Mouse (Mus musculus) layer of hippocampus, adult 2 months (tissue): ENCODE data around the gene Slc12a9. TPM values are rescaled to one million over a fixed set of nuclear protein-coding genes. Genes with fewer than 3 reads are reported as not detected.
A peak's percentile ranks its signal among the peaks of the same experiment; 100 is the strongest.

ENCODE experiments used
- DNase-seq, 2 experiments: peaks; one replicate each; pipeline ENCODE4 v3.0.0; 2022; ENCODE audit warnings: low spot score in 2 of 2
- H3K27ac ChIP-seq: fragments of 200-600 bp; 2 replicates; pipeline ENCODE4 v1.8.1; 2022
- H3K4me3 ChIP-seq: fragments of 200-600 bp; 2 replicates; pipeline ENCODE4 v1.8.1; 2022; ENCODE audit warnings: mild to moderate bottlenecking
- CTCF ChIP-seq: fragments of 200-600 bp; conservative IDR thresholded peaks from 2 replicates; pipeline ENCODE4 v1.8.1; 2022; ENCODE audit warnings: antibody characterized with exemption, mild to moderate bottlenecking, moderate library complexity
- total RNA-seq, 2 experiments: library from RNA; stranded (reverse); gene quantifications; 2 replicates each; pipeline ENCODE4 v1.2.3; 2021

The Slc12a9 gene
- total RNA-seq, 2 experiments from 2014 or later = 27.9 to 28.4 TPM

DNA sequence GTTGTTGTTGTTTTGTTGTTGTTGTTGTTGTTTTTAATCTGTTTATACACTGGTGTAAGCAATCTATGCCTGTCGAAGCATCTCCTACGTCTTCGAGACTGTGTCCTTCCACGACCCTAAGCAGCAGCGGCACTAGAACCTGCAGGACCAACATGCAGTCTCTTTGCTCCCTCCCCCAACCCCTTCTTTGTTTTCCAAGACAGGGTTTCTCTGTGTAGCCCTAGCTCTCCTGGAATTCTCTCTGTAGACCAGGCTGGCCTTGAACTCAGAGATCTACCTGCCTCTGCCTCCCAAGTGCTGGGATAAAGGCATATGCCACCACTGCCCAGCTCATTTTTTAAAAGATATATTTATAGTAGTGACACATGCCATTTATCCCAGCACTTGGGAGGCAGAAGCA is 10.0 kb upstream of the Slc12a9 start:
- DNase-seq = no peak
- no peak overlapping the region for H3K27ac ChIP-seq
- H3K4me3 ChIP-seq = no peak overlapping the region
- no peak for TF ChIP-seq CTCF

DNA sequence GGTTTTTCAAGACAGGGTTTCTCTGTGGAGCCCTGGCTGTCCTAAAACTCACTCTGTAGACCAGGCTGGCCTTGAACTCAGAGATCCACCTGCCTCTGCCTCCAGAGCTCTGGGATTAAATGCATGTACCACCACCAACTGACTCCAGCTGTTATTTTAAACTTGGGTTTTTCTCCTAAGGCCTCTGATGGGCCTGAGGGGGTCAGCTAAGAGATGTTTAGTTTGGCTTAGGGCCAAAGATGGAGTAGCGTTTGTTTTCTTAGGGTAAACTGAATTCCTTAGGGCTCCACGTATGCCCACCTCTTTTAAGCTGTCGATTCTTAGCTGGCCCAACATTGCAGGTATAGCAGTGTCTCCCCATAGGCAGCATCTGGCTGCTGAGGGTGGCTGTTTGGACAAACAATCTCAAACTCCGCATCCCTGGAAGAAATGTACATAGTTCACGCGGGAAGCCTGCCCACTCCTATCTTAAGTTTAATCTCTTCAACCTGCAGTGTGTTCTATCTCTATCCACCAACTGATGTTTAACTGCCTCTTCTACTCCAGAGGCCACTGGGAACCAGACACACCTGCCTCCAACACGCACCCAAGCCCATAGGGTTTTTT is 9.1 kb upstream of the Slc12a9 start:
- H3K4me3 ChIP-seq = no peak overlapping the region
- H3K27ac ChIP-seq = no peak overlapping the region
- TF ChIP-seq CTCF = no peak
- no peak for DNase-seq

DNA sequence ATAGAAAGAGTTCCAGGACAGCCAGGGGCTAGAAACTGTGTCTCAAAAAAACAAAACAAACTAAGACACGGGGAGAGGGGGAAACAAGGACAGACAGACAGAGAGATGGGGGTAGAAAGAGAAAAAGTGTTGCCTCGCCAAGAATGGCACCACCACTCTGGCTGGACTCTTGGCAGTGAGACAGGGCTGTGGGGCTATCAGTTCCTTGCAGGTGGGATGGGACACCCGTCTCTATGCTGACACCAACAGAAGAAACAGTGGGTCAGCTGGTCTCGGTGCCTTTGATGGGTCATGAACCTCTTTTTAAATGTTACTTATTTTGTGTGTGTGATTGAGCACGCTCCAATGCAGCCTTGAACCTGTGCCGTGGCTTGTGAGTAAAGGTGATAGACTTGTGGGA is 6.8 kb upstream of the Slc12a9 start:
- H3K4me3 ChIP-seq = no peak overlapping the region; the same call in 1 of the 2 replicates
- peak overlapping the region; percentile 81; the same call in 1 of the 2 replicates for H3K27ac ChIP-seq
- DNase-seq = no peak
- TF ChIP-seq CTCF = no peak

DNA sequence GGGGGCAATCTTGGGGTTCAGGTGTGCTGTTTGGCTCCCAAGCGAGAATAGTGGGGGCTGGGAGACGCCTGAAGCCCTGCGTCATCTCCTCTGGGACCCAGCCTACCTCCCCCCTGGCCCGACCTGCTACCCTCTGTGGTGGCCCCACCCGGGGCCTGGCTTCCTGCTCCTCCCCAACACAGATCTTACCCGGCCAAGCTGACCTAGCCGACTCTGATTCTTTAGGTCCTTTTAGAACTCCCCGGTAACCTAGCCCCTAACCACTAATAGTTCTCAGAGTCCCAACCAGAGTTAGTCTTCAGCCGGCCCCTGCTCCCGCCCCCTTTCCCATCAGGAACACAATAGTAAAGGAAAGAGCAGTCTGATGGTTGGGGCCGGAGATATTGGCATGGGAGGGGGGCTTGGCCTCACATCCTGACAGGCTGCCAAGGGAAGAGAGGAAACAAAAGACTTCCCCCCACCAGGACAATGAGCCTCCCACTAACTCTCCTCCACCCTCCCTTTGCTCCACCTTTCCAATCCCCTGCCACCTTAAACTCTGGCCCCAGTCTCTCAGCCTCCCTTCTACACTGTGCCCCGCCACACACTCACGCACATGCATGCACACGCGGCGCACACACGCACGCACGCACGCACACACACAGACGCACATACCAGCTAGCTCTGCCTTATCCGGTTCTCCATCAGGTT is 6.0 kb upstream of the Slc12a9 start:
- DNase-seq = peak in 1 of 2 experiments; percentile 24
- Histone ChIP-seq H3K27ac (peak overlapping the region; percentile 81), H3K4me3 (peak overlapping the region; percentile 63)
- no peak for TF ChIP-seq CTCF

DNA sequence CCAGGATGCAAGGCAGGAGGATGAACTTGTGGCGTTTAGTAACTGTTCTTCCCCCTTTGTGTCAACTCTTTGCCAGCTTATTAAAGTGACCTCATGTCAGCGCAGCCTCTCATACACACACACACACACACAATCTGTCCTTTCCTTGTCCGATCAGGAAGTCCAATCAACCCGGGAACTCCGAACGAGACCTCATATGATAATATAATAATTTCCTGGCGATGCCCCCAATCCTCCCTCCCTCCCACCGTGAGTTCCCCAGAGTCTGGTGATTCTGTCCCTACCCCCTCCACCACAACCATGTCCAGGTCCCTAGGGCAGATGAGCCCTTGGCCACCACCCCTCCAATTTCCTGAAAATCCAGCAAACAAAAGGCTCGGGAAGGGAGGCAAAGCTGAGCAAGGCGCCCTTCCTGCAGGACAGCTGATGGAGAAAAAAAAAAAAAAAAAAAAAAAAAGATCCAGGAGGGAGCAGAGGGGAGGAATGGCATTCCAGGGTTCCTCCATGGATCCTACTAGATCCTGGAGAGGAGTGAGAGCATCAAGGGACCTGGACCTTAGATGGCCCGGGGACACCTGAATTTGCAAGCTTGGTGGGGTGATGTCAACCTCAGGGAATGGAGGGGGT is 5.4 kb upstream of the Slc12a9 start:
- peak overlapping the region; percentile 81 for H3K27ac ChIP-seq
- TF ChIP-seq CTCF = no peak
- DNase-seq = no peak
- peak overlapping the region; percentile 63 for H3K4me3 ChIP-seq

DNA sequence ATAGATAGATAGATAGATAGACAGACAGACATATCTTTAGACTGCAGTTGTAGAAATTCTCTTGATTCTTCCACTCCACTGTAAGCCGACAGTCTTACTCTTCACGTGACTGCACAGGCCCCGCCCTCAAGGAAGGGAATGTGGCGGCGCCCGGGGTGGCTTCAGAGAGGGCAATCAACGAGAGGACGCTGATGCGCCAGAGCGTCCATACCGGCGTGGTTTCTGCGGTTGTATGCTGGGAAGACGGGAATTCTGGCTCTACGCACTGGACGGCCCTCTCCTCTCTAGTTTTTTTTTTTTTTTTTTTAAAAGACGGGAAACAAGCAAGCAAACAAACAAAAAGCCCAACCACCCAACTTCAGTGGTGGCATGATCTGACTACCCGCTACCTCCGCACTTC is 4.9 kb upstream of the Slc12a9 start:
- peak overlapping the region; percentile 63 for H3K4me3 ChIP-seq
- H3K27ac ChIP-seq = peak overlapping the region; percentile 81
- no peak for TF ChIP-seq CTCF
- peak; percentile 91 to 94 for DNase-seq

DNA sequence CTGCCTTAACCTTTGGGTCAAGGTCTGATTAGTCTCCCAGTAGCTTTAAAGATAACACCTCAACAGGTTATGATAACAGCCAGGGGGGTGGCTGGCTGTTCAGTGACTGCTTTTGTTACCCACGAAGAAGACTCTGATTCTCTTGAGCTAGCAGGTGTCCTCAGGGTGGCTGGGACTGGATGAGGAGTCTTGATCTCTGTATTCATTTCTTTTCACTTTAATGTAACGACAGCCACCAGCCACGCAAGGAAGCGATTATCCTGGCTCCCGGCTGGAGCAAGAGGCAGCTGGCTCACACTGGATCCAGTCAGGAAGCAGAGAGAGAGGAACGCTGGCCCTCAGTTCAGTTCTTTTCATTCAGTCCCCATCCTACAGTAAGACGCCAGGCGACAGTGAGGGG is 3.8 kb upstream of the Slc12a9 start:
- DNase-seq = no peak
- no peak for TF ChIP-seq CTCF

DNA sequence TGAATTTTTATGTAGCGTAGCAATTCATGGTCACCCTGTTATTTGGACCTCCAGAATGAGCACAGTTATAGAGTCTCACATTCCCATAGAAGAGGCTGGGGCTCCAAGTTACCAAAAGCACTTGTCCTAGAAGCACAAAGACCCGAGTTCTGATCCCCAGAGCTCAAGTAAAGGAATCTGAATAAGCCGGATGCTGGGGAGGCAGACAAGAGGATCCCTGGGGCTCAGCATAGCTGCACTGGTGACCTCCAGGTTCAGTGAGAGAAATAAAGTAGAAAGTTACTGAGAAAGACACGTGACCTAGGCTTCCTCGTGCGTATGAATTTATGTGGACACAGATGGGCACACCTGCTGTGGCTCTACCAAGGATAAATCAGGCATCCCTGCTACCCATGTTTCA is 1.7 kb upstream of the Slc12a9 start:
- TF ChIP-seq CTCF = no peak
- DNase-seq = no peak
- H3K4me3 ChIP-seq = no peak overlapping the region
- H3K27ac ChIP-seq = no peak overlapping the region

More for the DNA sequence above, 3.8 kb upstream of the Slc12a9 start:
- Histone ChIP-seq H3K27ac (no peak overlapping the region), H3K4me3 (no peak overlapping the region)

DNA sequence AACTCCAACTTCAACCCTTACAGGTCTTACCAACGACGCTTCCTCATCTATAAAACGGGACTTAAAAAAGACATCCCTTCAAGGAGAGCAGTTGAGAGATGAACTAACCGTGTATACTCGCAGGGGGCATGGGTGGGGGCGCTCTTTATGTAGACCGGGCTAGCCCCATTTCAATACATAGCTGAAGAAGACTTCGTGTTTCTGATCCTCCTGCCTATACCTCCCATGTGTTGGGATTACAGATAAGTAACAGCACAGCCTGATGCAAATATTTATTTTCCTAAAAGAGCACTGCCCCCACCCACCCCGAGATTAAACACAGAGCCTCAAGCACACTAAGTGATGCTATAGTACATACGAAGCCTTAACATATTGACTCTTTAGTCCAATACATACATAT is 920 bp upstream of the Slc12a9 start:
- TF ChIP-seq CTCF = no peak
- no peak overlapping the region; the same call in 1 of the 2 replicates for H3K4me3 ChIP-seq
- no peak for DNase-seq
- no peak overlapping the region for H3K27ac ChIP-seq

DNA sequence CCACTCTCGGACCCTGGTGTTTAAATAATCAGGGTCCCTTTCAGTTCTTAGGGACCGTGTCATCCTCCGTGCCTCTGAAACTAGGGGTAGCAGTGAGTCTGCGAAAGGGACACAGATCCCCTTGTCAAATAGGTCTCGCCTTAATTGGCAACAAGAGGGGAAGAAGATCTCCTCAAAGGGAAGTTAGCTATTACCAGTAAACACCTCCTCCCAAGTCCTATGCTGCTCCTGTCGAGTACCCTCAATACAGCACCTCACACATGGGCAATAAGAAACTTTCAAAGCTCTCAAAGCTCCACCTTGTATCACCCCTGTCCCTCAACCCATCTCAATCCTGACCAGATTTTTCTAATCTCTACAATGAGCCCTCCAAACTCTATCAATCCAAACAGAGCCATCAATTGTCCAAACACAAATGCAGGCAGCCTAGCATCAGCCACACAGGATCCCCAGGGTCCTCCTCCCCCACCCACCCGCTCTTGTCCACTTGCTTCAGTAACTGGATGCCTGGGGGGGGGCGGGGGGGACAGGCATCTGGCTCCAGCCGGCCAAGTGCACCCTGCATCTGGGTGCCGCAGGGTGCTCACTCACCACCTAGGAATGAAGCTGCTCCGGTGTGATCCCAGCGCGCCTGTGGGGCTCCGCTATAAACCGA is 413 bp downstream of the Slc12a9 start:
- Histone ChIP-seq H3K27ac (peak overlapping the region; percentile 75), H3K4me3 (peak overlapping the region; percentile 78)
- TF ChIP-seq CTCF = no peak
- DNase-seq = no peak

DNA sequence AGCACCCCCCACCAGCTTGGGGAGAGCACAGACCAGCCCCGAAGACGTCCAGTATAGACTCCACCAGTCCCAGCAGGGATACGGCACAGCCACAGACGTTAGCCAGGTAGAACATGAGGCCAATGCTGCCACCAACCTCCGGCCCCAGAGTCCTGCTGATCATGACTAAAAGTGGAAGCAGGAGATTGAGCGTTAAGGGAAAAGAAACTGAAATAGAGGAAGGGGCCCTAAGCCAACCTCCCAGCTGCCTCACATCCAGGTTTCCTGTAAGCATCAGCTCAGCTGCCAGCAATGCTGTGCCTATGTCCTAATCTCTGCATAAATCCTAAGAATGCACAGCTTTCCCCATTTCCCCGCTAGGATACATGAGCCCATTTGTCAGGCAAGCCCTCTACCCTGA is 2.5 kb downstream of the Slc12a9 start:
- H3K4me3 ChIP-seq = no peak overlapping the region
- no peak for TF ChIP-seq CTCF
- DNase-seq = no peak
- no peak overlapping the region for H3K27ac ChIP-seq

DNA sequence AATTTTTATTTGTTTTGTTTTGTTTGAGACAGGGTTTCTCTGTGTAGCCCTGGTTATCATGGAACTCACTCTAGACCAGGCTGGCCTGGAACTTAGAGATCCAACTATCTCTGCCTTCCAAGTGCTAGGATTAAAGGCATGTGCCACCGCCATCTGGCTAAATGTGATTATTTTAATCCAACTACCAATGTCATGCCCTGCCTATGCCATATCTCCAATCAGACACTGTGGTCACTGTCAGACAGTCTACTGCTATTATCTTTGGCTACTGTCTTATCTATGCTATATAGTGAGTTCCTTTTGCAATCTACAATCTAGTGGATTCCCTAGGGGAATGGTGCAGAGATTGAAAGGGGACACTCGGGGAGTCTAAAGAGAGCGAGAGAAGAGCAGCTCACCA is 12.4 kb downstream of the Slc12a9 start:
- no peak overlapping the region for H3K27ac ChIP-seq
- DNase-seq = no peak
- no peak for TF ChIP-seq CTCF
- no peak overlapping the region for H3K4me3 ChIP-seq

DNA sequence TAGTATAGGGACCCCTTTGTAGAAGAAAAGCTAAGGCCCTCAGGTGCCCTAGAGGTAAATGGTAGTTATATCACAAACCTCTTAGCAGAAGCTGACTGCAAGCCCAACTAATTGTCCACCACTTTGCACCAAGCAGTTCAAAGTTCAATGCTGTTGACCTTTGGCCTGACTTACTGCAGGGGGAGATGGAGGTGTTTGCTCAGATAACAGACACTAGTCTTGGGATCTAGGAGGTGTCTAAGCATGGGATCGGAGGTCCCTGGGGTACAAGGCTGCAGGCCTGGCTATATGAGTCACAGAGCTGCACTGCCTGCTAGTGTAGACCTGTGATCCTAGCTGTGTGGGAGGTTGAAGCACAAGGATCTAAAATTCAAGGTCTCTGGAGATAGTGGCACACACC is 14.8 kb downstream of the Slc12a9 start:
- DNase-seq = no peak
- no peak overlapping the region for H3K4me3 ChIP-seq
- H3K27ac ChIP-seq = no peak overlapping the region
- TF ChIP-seq CTCF = no peak

DNA sequence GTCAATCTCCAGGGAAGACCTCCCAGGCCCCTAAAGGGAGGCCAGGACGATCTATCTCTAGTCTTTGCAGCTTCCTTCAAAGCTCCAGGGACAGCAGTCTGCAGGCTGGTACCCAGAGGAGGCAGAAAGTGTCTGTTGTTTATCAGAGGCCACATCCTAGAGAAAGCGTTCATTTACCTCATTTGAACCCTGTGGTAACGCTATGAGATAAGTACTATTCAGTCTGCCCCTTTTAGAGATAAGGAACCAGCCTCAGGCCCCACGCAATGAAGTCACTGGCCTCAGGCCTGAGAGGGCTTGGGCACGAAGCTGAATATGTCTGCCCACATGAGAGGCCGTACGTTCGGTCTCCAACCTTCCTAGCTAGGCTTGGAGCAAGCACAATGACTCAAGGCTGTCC is 16.0 kb downstream of the Slc12a9 start:
- H3K27ac ChIP-seq = no peak overlapping the region
- TF ChIP-seq CTCF = no peak

More for the DNA sequence above, 16.0 kb downstream of the Slc12a9 start:
- no peak overlapping the region for H3K4me3 ChIP-seq
- DNase-seq = no peak
